Mouse (Mus musculus) bone marrow macrophage, adult 2 months (primary cell): Measurements from ENCODE around the gene Lin28b. TPM values are rescaled to one million over a fixed set of nuclear protein-coding genes. Genes with fewer than 3 reads are reported as not detected.

Experiments used
- H3K27ac ChIP-seq: 2 replicates; pipeline ENCODE4 v1.5.1; 2012; ENCODE audit warnings: low read depth, low read length; ENCODE audit not compliant: insufficient read depth
- H3K4me1 ChIP-seq: 2 replicates; pipeline ENCODE4 v1.6.1; 2012; ENCODE audit warnings: low read length; ENCODE audit not compliant: control insufficient read depth, insufficient read depth
- H3K4me3 ChIP-seq: 2 replicates; pipeline ENCODE4 v1.5.1; 2012; ENCODE audit warnings: mild to moderate bottlenecking, low read length, moderate library complexity; ENCODE audit not compliant: insufficient read depth
- CTCF ChIP-seq: IDR thresholded peaks from 2 replicates; pipeline ENCODE4 v1.5.1; 2012; ENCODE audit warnings: low read depth, mild to moderate bottlenecking, low read length, moderate library complexity
- POLR2A ChIP-seq: IDR thresholded peaks from 2 replicates; pipeline ENCODE4 v1.6.1; 2012; ENCODE audit warnings: mild to moderate bottlenecking, low read depth, low read length, borderline replicate concordance
- polyA plus RNA-seq: library from polyadenylated mRNA; stranded (reverse); fragments of >200 nt; gene quantifications from 2 replicates; pipeline ENCODE4 v1.2.4, GENCODE M21; 2012; ENCODE audit not compliant: missing spikeins, insufficient read depth, insufficient read length

Lin28b gene
- polyA plus RNA-seq, 1 experiment, result not detected

DNA sequence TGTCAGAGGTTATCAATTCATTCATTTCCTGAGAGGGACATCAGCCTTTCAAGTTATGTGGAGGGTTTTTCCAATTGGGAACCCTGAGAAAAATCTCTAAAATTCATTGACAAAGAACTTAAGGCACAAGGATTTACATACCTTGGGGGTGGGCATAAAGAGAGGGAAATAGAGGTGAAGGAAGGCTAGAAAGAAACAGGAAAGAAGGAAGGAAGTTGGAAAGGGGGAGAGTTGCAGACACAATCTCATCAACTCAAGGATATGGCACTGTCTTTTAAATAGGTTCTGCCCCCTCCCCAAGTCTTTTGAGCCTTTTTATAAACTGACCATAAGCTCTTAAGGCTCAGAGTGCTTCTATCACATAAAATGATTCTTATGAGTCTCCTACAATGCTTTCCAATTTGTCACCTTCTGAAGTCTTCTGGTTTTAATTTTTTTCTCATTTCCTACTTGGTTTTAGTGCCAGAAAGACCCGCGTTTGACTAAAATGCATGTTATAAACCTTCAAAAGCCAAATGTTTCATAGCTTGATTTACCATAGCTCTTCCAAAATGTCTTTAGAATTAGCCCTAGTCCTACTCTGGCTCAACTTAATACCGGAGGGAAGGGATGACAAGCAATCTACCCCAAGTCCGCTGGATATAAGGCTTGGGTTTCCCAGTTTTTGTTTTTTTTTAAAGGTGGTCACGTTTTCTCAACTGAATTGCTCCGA is 13.6 kb downstream of the Lin28b start:
- Histone ChIP-seq H3K27ac (no peak overlapping the region), H3K4me1 (no peaks in the 10 kb centered on the region), H3K4me3 (no peak overlapping the region)
- TF ChIP-seq POLR2A, result no peak
- TF ChIP-seq CTCF, result no peak

DNA sequence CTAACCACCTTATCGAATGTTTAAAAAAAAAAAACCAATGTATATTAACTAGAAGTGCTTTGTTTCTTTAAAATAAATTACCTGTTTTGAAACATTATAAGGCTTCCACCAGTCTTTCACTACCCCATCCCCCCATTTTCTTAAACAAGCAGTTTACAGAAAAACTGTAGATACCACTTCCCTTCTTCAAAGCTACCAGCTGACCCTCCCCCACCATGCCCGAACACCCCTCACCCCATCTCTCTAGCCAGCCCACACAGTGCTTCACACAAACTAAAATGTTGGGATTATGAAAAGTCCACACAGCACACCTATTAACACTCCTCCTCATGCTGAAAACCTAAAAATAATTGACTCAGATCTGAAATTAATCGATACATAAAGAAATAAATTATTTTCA is 14.9 kb downstream of the Lin28b start:
- TF ChIP-seq CTCF, result no peak
- TF ChIP-seq POLR2A, result no peak
- Histone ChIP-seq H3K4me3 (no peak overlapping the region), H3K4me1 (no peaks in the 10 kb centered on the region), H3K27ac (no peak overlapping the region)

DNA sequence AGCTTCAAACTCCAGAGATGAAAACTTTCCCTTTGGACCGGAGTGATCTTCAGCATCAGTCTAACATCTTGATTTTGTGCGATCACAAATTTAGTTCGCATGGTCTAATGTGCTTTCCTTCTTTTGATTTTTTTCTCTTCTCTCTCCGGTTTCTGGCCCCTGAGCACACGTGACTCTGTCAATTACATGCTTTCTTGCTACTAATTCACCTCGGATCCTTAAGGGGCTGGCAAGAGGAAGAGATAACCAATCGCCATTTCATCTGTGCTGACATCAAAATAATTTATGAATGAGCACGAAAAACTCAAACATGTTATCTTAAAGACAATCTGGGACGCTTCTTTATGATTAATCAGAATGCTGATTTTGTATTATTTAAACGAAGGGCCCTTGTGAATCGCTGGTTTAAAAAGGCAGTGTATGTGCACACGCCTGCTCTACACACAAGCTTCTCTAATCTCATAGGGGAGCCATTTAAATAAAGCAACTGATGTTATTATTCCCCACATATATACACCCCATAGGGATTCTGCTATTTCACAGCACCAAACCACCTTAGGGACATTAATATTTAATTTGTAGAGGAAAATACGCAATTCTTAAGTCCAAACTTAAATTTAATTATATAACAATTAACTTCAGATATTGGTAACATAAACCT is 16.0 kb downstream of the Lin28b start:
- Histone ChIP-seq H3K4me3 (peak overlapping the region; percentile 20; the same call in 1 of the 2 replicates), H3K27ac (no peak overlapping the region), H3K4me1 (no peaks in the 10 kb centered on the region)
- TF ChIP-seq CTCF (no peak), POLR2A (no peak)

DNA sequence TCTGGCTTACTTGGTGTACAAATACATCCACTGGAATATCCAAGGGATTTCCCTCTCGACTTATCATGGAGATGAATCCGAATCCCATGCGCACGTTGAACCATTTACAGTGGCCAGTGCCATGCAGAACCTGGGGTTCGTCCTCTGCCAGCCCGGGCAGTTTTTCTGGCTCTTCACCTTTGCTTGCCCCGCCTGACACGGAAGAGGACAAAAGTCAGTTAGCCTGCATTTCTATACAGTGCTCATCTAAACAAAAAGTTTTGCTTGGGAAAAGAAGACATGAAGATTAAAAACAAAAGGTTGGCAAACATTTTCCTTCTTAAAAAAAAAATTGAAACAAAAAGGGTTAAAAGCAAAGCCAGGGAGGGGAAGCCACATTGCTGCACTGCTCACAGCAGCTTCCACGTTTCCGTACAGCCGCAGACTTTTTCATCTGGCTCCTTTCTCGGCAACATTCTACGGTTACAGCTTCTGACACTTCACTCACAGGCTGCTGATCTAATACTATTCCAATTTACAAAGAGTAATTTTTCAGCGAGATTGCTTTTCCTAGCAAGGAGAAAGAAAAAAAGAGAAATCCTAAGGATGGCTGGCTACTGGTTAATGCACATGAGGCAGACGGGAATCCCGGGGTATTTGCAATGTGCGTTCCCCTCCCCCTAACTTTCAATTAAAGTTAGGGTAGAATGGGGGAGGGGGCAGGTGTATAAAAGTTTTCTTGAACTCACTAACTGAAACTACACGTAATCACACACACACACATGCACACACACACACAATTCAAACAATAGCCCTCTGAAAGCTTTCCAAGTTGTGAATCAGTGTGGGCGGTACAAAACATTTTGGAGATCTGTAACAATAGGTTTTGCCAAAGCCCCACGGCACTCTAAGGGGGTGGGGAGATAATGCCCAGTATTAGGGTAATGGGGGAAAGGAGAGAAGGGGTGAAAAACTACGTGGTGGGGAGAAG is 16.9 kb downstream of the Lin28b start:
- no peaks in the 10 kb centered on the region for H3K4me1 ChIP-seq
- H3K4me3 ChIP-seq, result peak overlapping the region; percentile 20
- H3K27ac ChIP-seq, result no peak overlapping the region
- TF ChIP-seq CTCF (peak; percentile 6; the same call in 1 of the 2 replicates), POLR2A (no peak)

DNA sequence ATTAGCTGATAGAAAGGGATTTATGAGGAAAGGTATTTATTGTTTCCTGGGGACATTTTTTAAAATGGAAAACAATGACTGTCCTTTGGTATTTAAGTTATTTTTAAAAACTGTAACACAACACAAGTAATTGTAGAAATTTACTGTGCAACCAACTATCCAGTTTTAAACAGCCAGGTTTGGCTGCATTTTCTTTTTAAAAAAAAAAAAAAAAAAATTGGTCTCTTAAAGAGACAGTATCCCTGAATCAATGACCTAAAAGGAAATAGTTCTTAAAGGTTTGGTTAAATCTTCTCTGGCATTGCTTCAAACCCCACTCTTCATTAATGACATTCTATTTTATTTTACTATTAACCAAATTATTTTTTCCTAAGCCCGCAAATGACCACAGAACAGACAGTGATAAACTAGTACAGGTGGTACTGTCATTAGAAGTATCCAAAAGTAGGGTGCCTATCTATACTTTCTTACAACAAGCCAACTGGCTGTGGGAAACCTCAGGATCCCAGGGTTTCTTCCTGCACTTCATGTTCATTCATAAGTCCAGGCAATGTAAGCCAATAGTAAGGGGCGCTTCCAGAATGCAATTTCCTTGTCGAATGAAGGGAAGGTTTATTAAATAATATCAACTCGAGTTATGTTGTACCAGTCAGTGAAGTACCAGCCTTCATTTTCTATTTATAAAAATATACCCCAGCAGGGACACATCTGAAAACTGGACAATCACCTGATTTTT is 17.8 kb downstream of the Lin28b start:
- H3K4me1 ChIP-seq, result no peaks in the 10 kb centered on the region
- no peak for TF ChIP-seq CTCF
- no peak for TF ChIP-seq POLR2A
- H3K27ac ChIP-seq, result no peak overlapping the region
- H3K4me3 ChIP-seq, result no peak overlapping the region

DNA sequence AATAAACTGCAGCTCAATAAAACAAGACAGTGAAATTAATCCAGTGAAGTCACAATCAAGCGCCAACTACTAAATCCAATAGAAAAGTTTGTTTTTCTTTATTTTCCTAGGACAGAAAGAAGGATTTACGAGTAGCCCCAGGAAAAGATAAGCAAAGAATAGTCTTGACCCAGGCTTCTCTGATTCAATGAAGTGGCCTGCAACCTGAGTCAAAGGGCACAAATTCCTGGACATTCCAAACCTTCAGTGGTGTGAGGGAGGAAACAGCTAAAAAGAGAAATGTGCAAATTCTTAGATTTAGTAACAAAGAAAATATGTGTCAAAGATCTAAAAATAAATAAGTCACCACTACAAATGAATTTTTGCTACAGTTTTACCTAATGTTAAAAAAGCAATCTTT is 27.6 kb downstream of the Lin28b start:
- Histone ChIP-seq H3K4me3 (no peak overlapping the region), H3K27ac (no peak overlapping the region), H3K4me1 (no peaks in the 10 kb centered on the region)
- TF ChIP-seq CTCF (no peak), POLR2A (no peak)

DNA sequence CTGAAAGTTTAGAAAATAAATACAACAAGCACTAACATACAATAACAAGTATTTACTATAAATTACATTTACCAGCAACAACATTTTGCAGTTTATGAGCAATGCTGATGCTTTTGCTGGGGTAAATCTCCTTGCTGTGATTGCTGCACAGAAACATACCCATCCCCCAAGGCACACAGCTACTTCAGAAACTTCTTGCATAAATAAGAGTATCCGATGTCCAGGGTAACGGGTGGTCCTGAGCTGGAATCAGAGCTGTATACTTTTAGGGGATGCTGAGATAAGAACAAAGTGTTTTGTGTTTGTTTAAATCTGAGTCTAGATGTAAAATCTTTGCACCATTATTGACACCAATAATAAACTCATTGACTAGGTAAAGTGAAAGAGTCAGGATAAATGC is 28.1 kb downstream of the Lin28b start:
- no peaks in the 10 kb centered on the region for H3K4me1 ChIP-seq
- no peak for TF ChIP-seq POLR2A
- TF ChIP-seq CTCF, result no peak
- H3K4me3 ChIP-seq, result no peak overlapping the region
- H3K27ac ChIP-seq, result no peak overlapping the region

DNA sequence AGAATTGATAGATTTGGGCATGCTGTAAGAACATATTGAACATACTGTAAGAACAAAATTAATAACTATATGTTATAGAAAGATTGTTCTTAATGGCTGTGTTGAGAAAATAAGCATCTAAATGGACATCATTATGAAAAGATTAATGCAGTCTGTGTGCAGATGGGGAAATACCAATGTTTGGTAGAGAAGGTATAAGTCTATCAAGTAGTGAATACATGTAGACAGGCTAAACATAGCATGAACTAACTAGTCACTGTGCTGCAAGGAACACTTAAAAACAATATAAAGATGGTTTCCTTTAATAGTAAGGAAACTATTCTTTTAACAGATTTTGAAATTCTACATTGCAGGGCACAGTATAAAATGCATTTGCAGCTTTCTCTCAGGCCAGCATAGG is 39.6 kb downstream of the Lin28b start:
- Histone ChIP-seq H3K27ac (no peak overlapping the region), H3K4me3 (no peak overlapping the region), H3K4me1 (no peaks in the 10 kb centered on the region)
- no peak for TF ChIP-seq POLR2A
- TF ChIP-seq CTCF, result no peak

DNA sequence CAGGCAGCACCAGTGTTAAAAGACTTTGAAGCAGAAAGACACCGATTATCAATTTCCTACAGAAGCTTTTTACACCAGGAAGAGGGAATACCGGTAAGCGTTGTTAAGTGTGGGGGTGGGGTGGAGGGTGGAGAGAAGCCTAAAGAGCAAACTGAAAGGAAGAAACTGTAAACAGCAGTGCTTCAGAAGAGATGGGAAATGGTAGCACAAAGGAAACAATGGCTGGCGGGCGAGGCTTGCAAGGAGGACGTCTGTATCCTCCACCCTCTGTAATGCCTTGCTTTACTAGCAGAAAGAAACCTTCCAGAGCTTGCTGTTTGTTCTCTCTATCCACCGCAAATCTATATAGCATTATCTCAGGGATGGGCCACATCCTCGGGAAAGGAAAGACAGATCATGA is 40.0 kb downstream of the Lin28b start:
- Histone ChIP-seq H3K4me3 (no peak overlapping the region), H3K27ac (no peak overlapping the region), H3K4me1 (no peaks in the 10 kb centered on the region)
- TF ChIP-seq CTCF, result no peak
- no peak for TF ChIP-seq POLR2A

DNA sequence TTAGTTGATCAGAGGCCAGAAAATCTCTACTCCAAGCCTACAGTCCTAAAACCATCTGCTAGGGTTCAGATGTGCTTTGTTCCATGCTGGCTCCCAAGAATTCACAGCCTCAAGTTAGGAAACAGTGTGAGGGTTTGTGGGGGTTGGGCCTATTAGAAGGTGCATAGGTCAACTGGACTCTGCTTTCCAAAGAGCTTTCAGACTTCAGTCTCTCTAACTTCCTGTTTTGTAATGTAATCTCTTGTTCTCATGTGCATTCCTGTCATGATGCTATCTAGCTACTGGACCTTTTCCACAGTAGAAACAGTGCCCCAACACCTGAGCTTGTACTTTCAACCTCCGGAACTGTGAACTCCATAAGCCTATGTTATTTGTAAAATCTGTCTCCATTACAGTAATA is 63.8 kb downstream of the Lin28b start:
- no peaks in the 10 kb centered on the region for H3K4me1 ChIP-seq
- H3K27ac ChIP-seq, result no peak overlapping the region
- TF ChIP-seq POLR2A (no peak), CTCF (no peak)
- H3K4me3 ChIP-seq, result no peak overlapping the region
